Mouse (Mus musculus): ENCODE measurements around the gene Olfr1446. TPM values are rescaled to one million over a fixed set of nuclear protein-coding genes. Genes with fewer than 3 reads are reported as not detected.

The Olfr1446 gene
- polyA plus RNA-seq (2017; shearing (Covaris generic)) = 1 to 10 TPM in 1 of 2 experiments, not detected in 1; 1.1 TPM

GRCm38 (mm10) chr19:12893424-12893823 lies at the start of gene Olfr1446:
TSS of gene Olfr1446 (minus strand) at chr19:12893524.
- no peak for ATAC-seq

- ATAC-seq = no peak
These were observed 37.2 kb upstream of the Olfr1446 start, which contains the start of gene Olfr1449 for GRCm38 (mm10) chr19:12930540-12930939. TSS of gene Olfr1449 (plus strand) at chr19:12930840.

DNA sequence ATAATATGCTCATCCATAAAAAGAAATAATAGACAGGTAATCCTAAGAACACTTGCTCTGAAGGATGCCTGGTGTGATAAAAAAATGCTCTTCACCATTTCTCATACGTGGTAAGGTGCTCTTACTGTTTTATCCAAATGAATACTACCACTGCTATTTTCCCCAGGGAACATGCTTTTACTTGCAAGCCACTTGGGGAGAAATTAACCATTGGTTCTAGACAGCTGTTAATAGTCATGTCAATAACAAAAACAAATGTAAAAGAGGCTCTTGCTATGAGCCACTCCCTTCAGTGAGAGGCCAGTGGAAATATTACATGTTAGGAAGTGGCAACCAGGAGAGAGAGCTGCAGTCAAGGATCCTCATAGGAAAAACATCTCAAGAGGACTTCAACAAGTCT lies 31.0 kb upstream of the Olfr1446 start, which contains the start of gene Olfr1448:
TSS of gene Olfr1448 (minus strand) at position 101 of the 400 bp plus-strand sequence.
- ATAC-seq = no peak

- ATAC-seq = no peak
These were observed 10.3 kb upstream of the Olfr1446 start, which contains the start of gene Olfr1447 for GRCm38 (mm10) chr19:12903643-12904042. TSS of gene Olfr1447 (minus strand) at chr19:12903743.

DNA sequence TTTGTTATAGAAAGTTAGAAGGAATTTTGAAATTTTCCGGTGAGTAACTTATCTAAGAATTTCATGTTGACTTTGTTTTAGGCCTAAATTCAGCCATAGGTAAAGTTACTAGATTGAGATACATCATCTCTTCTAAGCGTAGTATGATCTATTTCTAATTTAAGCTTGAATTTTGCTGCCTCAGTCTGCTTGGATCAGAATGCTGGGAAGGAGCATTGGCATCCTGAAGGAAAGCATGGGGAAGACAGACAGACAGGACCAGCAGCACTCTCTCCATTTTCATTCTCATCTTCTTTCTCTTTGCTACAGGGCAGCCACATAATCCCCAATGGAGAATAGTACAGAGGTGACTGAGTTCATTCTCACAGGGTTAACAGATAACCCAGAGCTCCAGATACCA lies 9.8 kb downstream of the Olfr1446 start, which contains the start of gene Olfr1445:
TSS of gene Olfr1445 (plus strand) at position 301 of the 400 bp plus-strand sequence.
- ATAC-seq = no peak

DNA sequence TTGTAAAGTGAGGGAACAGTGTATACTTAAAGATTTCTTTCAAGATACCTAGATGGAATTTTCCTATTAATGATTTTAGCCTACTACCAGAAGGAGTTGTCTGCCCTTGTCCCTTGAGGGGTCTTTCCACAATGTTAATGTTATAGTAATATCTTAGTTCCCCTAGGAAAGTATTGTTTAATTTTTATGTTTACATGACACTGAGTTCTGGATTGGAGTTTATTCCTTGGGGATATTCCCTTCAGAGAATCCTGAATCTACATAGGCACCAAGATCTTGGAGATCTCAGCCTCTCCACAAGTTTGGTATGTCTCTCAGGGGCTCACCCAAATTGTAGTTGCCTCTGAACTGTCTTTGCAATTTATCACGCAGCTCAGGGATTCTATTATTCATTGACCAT lies 36.3 kb downstream of the Olfr1446 start, which contains the start of gene Olfr1444:
TSS of gene Olfr1444 (plus strand) at position 301 of the 400 bp plus-strand sequence.
- no peak for ATAC-seq

DNA sequence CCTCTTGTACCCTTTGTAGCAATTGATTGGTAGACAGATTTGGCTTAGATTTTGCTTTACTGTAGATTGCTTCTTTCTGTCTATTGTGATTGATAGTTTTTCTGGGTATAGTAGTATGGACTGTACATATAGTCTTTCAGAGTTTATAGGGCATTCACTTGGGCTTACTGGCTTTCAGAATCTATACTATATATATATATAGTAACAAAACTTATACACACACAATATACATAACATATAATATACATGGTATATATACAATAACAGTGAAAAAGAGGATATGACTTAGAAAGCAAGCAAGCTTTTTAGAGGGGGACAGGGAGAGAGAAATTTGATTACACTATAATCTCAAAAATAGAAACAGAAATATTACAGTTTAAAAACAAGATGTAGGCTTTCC lies 46.9 kb downstream of the Olfr1446 start, which contains the start of gene Gm5244:
TSS of gene Gm5244 (plus strand) at position 301 of the 400 bp plus-strand sequence.
- no peak for ATAC-seq

- ATAC-seq = no peak
These were observed 54.8 kb downstream of the Olfr1446 start for GRCm38 (mm10) chr19:12838507-12838906.

Other genes starting within 250 kb of the Olfr1446 start
- gene Olfr1442, start 223.1 kb downstream of the Olfr1446 start, polyA plus RNA-seq (2017; shearing (Covaris generic)) = not detected
- not detected for gene Olfr1443, start 215.4 kb downstream of the Olfr1446 start, polyA plus RNA-seq (2017; shearing (Covaris generic))
- not detected for gene Keg1, start 197.7 kb downstream of the Olfr1446 start, polyA plus RNA-seq (2017; shearing (Covaris generic))
- gene Cntf, start 127.9 kb downstream of the Olfr1446 start, polyA plus RNA-seq (2017; shearing (Covaris generic)) = 1 to 10 TPM; 2.1 to 3.0 TPM
- gene Zfp91, start 97.4 kb downstream of the Olfr1446 start, polyA plus RNA-seq (2017; shearing (Covaris generic)) = 10 to 100 TPM; 17.1 to 17.2 TPM
- gene Lpxn, start 97.3 kb downstream of the Olfr1446 start, polyA plus RNA-seq (2017; shearing (Covaris generic)) = 100 to 1,000 TPM; 242 to 258 TPM
- not detected for gene Gm5244, start 46.8 kb downstream of the Olfr1446 start, polyA plus RNA-seq (2017; shearing (Covaris generic))
- under 1 TPM; 0.19 to 0.25 TPM for gene Olfr1444, start 36.2 kb downstream of the Olfr1446 start, polyA plus RNA-seq (2017; shearing (Covaris generic))
- gene Olfr1445, start 9.7 kb downstream of the Olfr1446 start, polyA plus RNA-seq (2017; shearing (Covaris generic)) = not detected
- not detected for gene Olfr1447, start 10.2 kb upstream of the Olfr1446 start, polyA plus RNA-seq (2017; shearing (Covaris generic))
- not detected for gene Olfr1448, start 30.9 kb upstream of the Olfr1446 start, polyA plus RNA-seq (2017; shearing (Covaris generic))
- not detected for gene Olfr1449, start 37.3 kb upstream of the Olfr1446 start, polyA plus RNA-seq (2017; shearing (Covaris generic))
- not detected for gene Olfr1450, start 56.7 kb upstream of the Olfr1446 start, polyA plus RNA-seq (2017; shearing (Covaris generic))
- not detected for gene Olfr1451, start 101.5 kb upstream of the Olfr1446 start, polyA plus RNA-seq (2017; shearing (Covaris generic))
- gene Olfr1453, start 134.8 kb upstream of the Olfr1446 start, polyA plus RNA-seq (2017; shearing (Covaris generic)) = not detected
- gene Olfr1454, start 167.1 kb upstream of the Olfr1446 start, polyA plus RNA-seq (2017; shearing (Covaris generic)) = not detected
- gene Olfr1457, start 204.4 kb upstream of the Olfr1446 start, polyA plus RNA-seq (2017; shearing (Covaris generic)) = not detected
- not detected for gene Olfr1458, start 213.3 kb upstream of the Olfr1446 start, polyA plus RNA-seq (2017; shearing (Covaris generic))

Data from activated CD4-positive, CD25-positive, alpha-beta regulatory T cell, adult 4 months (primary cell).